14 mouse cellular contexts compared by ENCODE assay signal in genomic region chr14:98106208-98106607, GRCm38 (mm10).
"Had no signal": no experiment of that assay in that cellular context is flagged by ENCODE, and none has a peak within 500 bp of the region (broad histone marks: within the 10 kb centered on the region; RNA-seq: fewer than 3 reads in every experiment).

No protein-coding gene starts in this region.

- H3K9ac ChIP-seq: limb, embryonic 13.5 days; liver, embryonic 14.5 days; midbrain, embryonic 15.5 days had no signal

- H3K27me3 ChIP-seq: limb, embryonic 13.5 days; midbrain, embryonic 15.5 days had no signal

- H3K36me3 ChIP-seq: limb, embryonic 13.5 days; midbrain, embryonic 15.5 days had no signal

- H3K27ac ChIP-seq: kidney, postnatal 0 days; limb, embryonic 13.5 days; liver, embryonic 14.5 days; midbrain, embryonic 15.5 days; stomach, postnatal 0 days had no signal

- H3K4me2 ChIP-seq: limb, embryonic 13.5 days; midbrain, embryonic 11.5 days; midbrain, embryonic 15.5 days had no signal

- H3K4me3 ChIP-seq: limb, embryonic 13.5 days; midbrain, embryonic 15.5 days had no signal

- DNase-seq: kidney, adult 2 months; kidney, postnatal 36 days; layer of hippocampus, adult 9-11 months; layer of hippocampus, postnatal 36 days; lung, adult 18-20 months; lung, postnatal 36 days; thymus, postnatal 4 days had no signal

- H3K9me3 ChIP-seq: limb, embryonic 13.5 days; midbrain, embryonic 15.5 days had no signal

- ATAC-seq: lung, postnatal 0 days; midbrain, embryonic 15.5 days had no signal
